Mouse (Mus musculus) left cerebral cortex, postnatal 25 days (tissue): ENCODE data around the gene D6Wsu163e. TPM values are rescaled to one million over a fixed set of nuclear protein-coding genes. Genes with fewer than 3 reads are reported as not detected.
A peak's percentile ranks its signal among the peaks of the same experiment; 100 is the strongest.

ENCODE experiments used
- DNase-seq, 2 experiments: peaks; one replicate each; pipeline ENCODE4 v3.0.0; 2022; ENCODE audit warnings: low spot score in 2 of 2, mixed read lengths in 1 of 2
- intact Hi-C: fragments of 180-260 bp; cut with DNase I; formaldehyde crosslinking; loops from one replicate; pipeline ENCODE4 v1.15.1; 2025
- total RNA-seq, 2 experiments: library from RNA; stranded (reverse); gene quantifications; 2 replicates each; pipeline ENCODE4 v1.2.3; 2021

Gene D6Wsu163e
- 10 to 100 TPM; 42.8 to 44.5 TPM for total RNA-seq

DNA sequence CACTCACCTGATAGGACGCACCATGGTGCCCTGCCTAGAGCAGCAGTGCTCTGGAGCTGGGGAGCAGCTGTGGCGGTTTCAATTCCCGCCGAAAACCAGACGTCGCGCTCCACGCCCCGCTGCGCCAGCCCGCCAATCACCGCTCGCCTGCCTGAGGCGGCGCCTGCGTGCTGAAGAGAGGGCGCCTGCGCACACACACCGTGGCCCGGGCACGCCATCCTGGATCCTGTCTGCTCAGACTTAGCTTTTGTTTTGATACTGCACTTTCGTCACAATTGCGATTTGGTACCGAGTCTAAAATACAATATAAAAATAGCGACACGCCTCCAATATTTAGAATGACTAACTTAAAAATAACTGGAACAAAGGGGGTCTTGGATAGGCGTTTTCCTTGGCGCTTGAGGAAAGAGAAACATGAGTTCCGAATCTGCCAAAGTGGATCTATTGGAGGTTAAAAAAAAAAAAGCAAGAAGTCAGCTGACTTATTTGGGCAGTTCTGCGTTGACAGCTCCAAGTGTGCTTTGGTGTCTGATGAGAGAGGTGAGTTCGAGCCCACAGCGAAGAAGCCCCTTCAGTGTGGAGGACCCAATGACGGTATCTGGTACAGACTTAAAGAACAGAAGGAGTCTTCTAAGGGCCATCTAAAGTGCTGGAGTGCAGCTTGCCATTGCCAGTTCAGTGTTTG, at the start of gene D6Wsu163e, which contains the start of gene Rad51ap1:
TSS of gene D6Wsu163e (plus strand) at position 476 of the 685 bp plus-strand sequence.
TSS of gene Rad51ap1 (minus strand) at position 101 of the 685 bp plus-strand sequence.
- intact Hi-C loops, result loop anchor here (1.0 to 10.0 kb wide), 3 partner anchors 90 to 435 kb away; partner anchors contain the start of gene Ndufa9
- DNase-seq, result peak; percentile 96 to 97

DNA sequence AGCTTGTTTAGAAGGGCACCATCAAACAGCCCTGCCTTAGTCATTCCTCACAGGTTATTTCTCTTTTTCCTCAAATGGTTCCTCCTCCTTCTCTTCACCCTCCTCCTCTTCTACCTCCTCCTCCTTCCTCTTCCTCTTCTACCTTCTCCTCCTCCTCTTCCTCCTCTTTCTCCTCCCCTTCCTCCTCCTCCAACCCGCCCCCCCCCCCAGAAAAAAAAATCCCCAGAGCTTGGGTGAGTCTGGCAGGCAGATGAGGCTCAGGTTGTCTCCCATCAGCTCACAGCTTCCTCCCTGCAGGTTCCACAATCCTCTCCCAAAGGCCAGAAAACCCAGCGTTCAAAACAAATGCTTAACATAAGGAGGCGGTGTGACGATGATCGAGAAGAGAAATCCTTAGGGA, 32.4 kb upstream of the D6Wsu163e start:
- intact Hi-C loops, result no loop called here
- DNase-seq, result no peak

GRCm38 (mm10) chr6:126907876-126908275, 31.9 kb upstream of the D6Wsu163e start:
- intact Hi-C loops, result no loop called here
- DNase-seq, result no peak

DNA sequence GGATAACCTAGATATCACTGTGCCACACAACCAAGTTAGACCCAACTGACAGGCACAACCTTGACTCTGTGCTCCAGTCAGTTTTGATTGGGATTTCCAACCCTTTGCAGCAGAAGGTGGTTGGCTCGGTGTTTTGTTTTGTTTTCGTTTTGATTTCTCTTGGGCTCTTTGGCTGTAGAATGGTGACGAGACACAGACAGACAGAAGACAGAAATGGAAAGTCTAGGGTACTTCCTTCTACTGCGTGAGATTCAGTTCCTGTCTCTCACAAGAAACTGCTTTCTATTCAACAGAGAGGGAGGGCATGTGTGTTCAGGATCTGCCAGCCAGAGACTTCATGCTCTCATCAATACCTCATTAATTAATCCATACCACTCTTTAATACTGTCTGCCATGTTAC, 29.0 kb upstream of the D6Wsu163e start:
- DNase-seq, result peak in 1 of 2 experiments; percentile 3
- intact Hi-C loops, result no loop called here

GRCm38 (mm10) chr6:126914928-126915327, 24.8 kb upstream of the D6Wsu163e start:
- intact Hi-C loops, result no loop called here
- DNase-seq, result no peak

- intact Hi-C loops, result no loop called here
- DNase-seq, result peak; percentile 13 to 24
Measured at GRCm38 (mm10) chr6:126921111-126921881, 18.5 kb upstream of the D6Wsu163e start, which contains the start of gene Dyrk4. Gene Dyrk4, minus strand, starts transcription at chr6:126921839.

DNA sequence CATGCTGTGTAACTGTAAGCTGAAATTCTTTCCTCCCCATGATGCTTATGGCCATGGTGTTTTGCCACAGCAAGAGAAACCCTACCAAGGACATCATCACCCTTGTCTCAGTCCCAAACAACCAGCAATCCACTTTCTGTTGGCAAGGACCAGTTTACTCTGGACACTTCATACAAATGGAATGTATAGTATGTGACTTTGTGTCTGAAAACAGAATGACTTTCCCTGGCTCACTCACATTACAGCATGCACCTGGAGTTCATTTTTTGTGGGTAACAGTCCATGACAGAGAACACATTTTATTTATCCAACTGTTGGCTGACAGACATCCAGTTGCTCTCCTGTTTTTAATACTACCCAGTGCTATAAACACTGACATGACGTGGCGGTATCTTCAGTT, 6.9 kb upstream of the D6Wsu163e start:
- intact Hi-C loops, result loop anchor here (10.0 kb wide), 1 partner anchor 428 kb away; no protein-coding TSS in a partner anchor
- DNase-seq, result no peak

GRCm38 (mm10) chr6:126938047-126938446, 1.7 kb upstream of the D6Wsu163e start:
- no peak for DNase-seq
- intact Hi-C loops, result loop anchor here (5.0 to 10.0 kb wide), 2 partner anchors 146 to 433 kb away; no protein-coding TSS in a partner anchor

DNA sequence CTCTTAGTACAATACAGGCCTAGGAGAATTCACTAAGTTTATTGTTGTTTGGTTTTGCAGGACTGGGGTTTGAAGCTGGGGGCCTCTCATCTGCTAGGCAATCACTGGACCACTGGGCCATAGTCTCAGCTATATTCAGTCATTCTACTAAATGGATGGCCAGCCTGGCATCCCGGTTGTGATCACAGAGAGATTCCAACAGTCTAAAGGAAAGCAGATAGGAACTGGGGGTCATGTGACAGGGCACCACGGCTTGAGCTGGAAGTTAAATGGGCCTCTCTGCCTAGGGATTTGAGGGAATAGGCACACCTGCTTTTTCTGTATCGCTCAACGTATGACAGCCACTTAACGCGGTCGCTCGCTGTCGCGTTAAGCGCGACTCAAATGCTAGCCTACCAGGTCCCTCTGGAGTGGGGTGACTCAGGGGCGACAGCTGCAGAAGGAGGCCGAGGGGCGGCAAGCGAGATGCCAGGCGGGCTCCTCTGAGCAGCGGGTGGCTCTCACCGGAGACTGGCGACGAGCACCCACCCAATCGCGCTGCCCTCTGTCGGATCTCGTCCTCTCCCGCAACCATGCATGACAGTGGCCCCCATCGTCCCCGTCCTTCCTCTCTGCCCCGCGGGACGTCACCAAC, 792 bp upstream of the D6Wsu163e start:
- DNase-seq, result no peak
- intact Hi-C loops, result loop anchor here (1.0 to 10.0 kb wide), 3 partner anchors 90 to 434 kb away; partner anchors contain the start of gene Ndufa9

- peak in 1 of 2 experiments; percentile 12 for DNase-seq
- intact Hi-C loops, result no loop called here
Measured at GRCm38 (mm10) chr6:126940451-126940850, 689 bp downstream of the D6Wsu163e start.

GRCm38 (mm10) chr6:126948336-126948735, 8.6 kb downstream of the D6Wsu163e start:
- intact Hi-C loops, result no loop called here
- DNase-seq, result no peak

DNA sequence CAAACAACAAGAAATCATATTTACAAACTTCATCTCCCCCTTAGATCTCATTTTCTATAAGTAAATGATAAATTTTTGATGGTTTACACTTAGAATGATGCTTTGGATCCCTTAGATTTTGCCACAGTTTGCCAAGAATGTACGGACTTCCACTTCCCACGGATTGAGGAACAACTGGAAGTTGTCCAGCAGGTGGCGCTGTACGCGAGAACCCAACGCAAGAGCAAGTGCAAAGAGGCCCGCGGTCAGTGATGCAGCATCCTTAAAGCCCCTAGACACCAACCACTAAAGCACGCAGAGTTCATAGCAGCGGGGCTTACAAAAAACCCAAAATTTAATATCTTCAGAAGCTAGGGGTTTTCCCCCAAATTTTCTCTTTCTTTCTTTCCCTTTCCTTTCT, 16.0 kb downstream of the D6Wsu163e start:
- peak; percentile 78 to 79 for DNase-seq
- intact Hi-C loops, result loop anchor here (2.0 to 10.0 kb wide), 2 partner anchors 129 to 409 kb away; no protein-coding TSS in a partner anchor

GRCm38 (mm10) chr6:126961371-126962018, 21.7 kb downstream of the D6Wsu163e start:
- intact Hi-C loops, result no loop called here
- no peak for DNase-seq

- no peak for DNase-seq
- intact Hi-C loops, result no loop called here
Measured at GRCm38 (mm10) chr6:126962709-126963108, 22.9 kb downstream of the D6Wsu163e start.

GRCm38 (mm10) chr6:126963426-126963825, 23.7 kb downstream of the D6Wsu163e start:
- intact Hi-C loops, result no loop called here
- DNase-seq, result no peak

GRCm38 (mm10) chr6:126966241-126967026, 26.7 kb downstream of the D6Wsu163e start:
- intact Hi-C loops, result no loop called here
- DNase-seq, result peak in 1 of 2 experiments; percentile 65

GRCm38 (mm10) chr6:126981539-126982234, 41.9 kb downstream of the D6Wsu163e start:
- DNase-seq, result no peak
- intact Hi-C loops, result no loop called here

DNA sequence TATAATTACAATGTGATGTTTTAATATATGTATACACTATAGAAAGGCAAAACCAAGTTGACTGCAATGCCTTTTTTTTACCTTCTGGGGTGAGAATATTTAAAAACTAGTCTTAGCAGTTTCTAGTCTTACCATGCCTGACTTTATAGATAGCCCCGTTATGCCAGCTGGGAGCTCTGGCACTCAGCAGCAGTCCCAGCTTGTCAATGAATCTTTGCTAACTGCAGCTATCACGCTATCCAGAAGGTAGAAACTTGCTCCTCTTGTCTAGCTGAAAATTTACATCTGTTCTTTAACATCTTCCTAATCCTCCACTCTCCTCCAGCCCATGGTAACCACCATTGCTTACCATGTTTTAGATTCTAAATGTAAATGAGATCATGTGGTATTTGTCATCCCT, 53.9 kb downstream of the D6Wsu163e start:
- no peak for DNase-seq

More for the DNA sequence above, 53.9 kb downstream of the D6Wsu163e start:
- intact Hi-C loops, result no loop called here
